Mouse (Mus musculus) brain, embryonic 18.5 days (tissue): ENCODE measurements at regions not wholly inside any gene's neighbourhood (a gene's known extent, or its start where the extent isn't known, plus 50 kb on each side); places are given as distances from the start of the nearest gene placed in this dataset.

Experiments
- DNase-seq: peaks from one replicate; pipeline ENCODE4 v3.0.0-alpha.2; 2012; ENCODE audit warnings: low read depth, low spot score

DNA sequence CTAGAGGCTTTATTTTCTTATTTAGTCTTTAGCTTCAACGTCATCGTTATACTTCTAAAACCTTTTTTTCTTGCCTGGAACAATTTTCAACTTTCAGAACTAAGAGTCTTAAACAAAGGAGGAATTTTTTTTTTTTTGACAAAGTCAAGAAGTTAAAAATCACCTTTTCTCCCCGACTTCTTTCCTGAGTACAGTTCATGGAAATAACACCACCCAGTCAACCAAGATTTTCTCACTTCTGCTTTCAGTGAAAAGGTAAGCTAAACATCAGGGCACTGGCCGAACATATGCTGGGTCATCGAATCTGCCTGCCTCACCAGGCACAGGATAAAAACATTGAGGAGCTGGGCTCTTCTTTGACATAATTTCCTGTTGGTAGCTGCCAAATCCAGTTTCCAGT lies 277.4 kb upstream of the Actbl2 start:
- no peak for DNase-seq

- no peak for DNase-seq
Observed at GRCm38 (mm10) chr13:110978022-110978421, 276.8 kb upstream of the Actbl2 start.

- no peak for DNase-seq
Observed at GRCm38 (mm10) chr13:110990677-110991076, 264.1 kb upstream of the Actbl2 start.

GRCm38 (mm10) chr13:110991121-110991520 lies 263.7 kb upstream of the Actbl2 start:
- DNase-seq, result no peak

DNA sequence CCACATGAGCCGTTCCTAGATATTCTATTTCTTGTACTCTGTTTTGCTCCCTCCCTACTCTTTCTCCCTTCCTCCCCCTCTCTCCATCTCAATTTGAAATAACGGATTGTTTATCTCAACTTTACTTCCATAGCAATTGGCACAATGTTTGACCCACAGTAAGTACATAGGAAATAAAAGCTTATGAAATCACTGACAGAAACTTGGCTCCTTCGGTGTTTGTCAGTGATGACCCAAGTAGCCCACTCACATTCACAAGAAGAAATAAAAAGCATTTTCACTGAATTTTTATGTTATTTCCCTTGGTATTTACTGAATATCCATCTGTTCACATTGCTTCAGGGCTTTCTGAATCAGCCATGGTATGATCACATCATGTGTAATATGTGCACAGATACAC lies 260.2 kb upstream of the Actbl2 start:
- no peak for DNase-seq

GRCm38 (mm10) chr13:111002670-111003069 lies 252.1 kb upstream of the Actbl2 start:
- no peak for DNase-seq

DNA sequence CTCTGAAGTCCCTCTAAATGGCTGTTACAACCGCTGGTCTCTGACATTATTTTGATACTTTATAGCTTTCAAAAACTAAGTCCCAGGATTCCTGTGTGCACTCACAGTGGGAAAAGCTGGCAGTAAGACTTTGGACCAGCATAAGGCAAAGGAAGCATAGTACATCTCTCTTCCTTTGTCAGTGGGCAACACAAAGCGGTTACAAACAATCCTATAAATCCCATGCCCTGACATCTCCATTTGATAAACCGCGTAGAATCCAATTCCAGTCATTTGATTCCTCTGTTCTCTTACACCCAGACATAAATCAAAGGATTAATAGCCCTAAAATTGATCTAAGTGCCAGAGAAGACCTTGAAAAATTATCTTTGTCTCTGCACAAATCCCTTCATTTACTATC lies 240.7 kb upstream of the Actbl2 start:
- DNase-seq, result no peak

DNA sequence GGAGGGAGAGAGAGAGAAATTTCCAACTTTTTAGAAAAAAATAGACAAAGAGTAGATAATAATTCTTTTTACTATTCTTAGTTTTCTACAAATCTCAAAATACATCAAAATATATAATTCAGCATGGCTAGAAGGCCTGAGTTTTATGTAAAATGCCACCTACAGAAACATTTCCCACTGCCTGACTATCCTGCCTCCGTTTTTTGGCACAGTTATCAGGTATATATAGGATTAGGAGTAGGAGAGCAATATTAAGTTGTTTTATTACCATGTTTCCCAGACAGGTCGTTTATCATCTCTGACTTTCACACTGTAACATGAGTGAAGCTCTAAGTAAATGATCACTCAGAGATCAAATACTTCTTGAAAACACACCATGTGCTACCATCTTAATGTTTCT lies 224.7 kb upstream of the Actbl2 start:
- no peak for DNase-seq

DNA sequence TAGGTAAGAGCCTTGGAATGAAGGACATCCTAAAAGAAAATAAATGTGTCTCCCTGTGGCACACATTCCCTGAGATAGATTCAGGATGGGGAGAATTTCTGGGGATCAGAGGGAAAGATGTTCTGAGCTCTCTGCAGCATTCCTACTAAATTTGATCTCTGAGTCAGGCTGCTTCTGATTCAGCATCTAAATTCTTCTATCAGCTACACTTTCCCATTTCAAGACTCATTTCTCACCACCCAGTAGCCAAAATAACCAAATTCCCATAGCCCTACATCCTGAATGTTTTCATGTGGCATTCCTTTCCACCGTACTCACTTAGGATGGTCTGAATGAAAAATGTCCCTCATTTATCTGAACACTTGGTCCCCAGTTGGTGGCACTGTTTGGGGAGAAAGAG lies 223.2 kb upstream of the Actbl2 start:
- no peak for DNase-seq

DNA sequence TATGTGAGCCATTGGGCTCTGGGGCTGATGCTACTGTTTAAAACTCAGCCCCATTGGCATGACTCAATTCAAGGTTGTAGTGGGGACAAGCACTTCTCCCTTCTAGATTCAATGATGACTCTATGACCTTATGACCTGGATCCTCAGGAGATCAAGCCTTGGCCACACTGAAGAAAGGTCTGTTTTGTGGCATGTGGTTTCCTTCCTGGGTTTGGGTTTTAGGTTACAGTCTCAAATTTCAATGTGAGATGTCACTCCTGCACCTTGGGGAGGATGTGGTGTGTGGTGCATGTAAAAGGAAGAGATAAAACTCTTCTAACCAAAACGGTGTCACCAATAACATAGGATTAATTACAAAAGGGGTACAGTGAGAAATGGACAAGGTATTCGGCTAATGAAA lies 211.2 kb upstream of the Actbl2 start:
- no peak for DNase-seq

GRCm38 (mm10) chr13:111044328-111045002 lies 210.3 kb upstream of the Actbl2 start:
- no peak for DNase-seq

DNA sequence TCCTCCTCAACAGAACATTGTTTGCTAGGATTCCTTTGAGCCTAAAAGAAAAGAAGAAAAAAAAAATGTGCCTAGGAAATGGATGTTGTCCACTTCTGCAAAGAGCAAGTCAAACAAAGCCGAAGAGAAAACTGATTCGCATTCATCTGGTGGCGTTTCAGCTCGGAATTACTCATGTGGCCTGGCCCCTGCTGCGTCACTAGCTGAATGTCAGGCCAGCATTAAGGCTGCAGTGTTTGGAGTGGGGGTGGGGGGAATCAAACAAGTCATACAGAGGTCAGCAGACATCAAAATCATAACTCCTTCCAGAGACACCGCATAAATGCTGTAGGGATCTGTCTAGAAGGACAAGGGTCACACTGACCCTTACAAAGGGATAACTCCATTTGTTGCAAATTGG lies 204.7 kb upstream of the Actbl2 start:
- DNase-seq, result no peak

- DNase-seq, result no peak
Observed at GRCm38 (mm10) chr13:111055817-111056216, 199.0 kb upstream of the Actbl2 start.

DNA sequence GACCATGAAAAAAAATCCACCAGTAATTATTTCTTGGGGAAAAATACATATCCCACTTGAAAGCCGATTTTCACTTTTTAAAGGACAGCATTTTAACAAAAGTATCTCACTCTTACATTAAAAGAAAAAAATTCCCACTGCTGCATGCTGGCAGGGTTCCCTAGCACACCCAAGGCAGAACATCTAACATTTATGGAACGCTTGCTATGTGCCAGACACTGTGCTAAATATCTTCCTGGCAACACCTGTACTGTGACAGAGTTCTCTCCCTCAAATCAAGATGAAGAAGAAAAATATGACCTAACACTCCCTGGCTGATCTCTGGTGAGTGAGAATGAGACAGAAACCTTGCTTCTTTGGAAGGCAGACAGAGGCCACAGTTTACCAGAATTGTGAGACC lies 167.1 kb upstream of the Actbl2 start:
- DNase-seq, result no peak

DNA sequence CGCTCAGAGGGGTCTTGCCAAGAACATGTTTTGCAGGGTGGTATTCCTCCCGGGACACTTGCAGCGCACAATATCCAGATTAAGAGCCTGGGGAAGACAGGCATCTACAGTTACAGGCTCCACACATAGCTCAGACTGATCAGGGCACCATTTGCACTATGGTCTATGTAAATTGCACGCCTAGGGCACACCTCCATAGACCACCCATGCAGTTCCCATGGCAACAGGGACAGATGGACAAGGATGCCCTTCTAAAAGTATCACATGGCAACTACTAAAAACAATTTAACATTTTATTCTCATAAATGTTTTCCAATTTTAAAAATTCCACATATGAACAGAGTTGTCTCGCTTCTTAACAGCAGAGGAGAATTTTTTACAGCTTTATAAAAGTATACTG lies 158.7 kb upstream of the Actbl2 start:
- no peak for DNase-seq

GRCm38 (mm10) chr13:111097336-111097735 lies 157.5 kb upstream of the Actbl2 start:
- DNase-seq, result no peak

DNA sequence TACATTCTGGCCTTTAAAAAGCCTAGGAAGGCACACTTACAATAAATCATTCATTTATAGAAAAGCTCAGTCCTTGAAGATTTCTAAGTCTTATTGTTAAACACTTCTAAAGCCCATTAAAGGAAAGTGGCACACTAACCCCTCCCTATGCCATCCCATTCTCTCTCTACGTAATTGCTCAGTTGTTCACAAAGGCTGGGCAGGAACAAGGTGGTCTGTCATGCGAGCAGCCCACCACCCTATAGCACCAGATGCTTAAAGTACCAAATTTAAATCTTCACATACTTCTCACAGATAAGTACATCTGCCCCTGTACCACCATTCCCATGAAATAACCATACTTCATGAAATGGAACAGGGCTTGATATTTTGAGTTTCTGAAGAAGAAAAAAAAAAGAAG lies 156.1 kb upstream of the Actbl2 start:
- no peak for DNase-seq

DNA sequence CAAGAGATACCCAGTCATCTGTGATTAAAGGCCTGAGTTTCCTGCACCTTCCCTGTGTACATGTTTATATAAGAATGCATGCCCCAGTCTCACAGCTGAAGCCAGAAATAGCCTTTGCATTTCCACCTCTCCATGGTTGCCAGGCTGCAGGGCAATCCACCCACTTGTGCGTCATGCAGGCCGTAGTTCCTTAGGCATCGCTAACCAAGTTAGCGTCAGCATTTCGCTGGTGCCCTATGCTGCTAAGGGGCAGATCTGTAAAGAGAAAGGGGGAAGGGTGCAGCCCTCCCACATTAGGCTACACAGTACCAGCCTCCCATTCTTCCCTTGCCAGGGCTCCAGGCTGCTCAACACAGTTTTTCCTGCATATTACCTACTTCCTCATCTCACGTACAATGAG lies 155.6 kb upstream of the Actbl2 start:
- no peak for DNase-seq

DNA sequence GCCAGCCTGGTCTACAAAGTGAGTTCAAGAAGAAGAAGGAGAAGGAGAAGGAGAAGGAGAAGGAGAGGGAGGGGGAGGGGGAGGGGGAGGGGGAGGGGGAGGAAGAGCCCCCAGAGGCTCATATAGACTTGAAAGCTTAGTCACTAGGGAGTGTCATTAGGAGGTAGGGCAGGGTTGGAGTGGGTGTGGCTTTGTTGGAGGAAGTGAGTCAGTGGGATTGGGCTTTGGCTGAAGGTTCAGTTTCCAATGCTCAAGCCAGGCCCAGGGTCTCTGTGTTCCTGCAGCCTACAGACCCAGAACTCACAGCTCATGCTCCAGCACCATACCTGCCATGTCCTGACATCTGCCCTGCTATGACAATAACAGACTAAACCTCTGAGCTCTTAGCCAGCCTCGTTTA lies 154.4 kb upstream of the Actbl2 start:
- no peak for DNase-seq

GRCm38 (mm10) chr13:111104567-111105219 lies 150.1 kb upstream of the Actbl2 start:
- no peak for DNase-seq

- DNase-seq, result no peak
Observed at GRCm38 (mm10) chr13:111131108-111131507, 123.7 kb upstream of the Actbl2 start.

DNA sequence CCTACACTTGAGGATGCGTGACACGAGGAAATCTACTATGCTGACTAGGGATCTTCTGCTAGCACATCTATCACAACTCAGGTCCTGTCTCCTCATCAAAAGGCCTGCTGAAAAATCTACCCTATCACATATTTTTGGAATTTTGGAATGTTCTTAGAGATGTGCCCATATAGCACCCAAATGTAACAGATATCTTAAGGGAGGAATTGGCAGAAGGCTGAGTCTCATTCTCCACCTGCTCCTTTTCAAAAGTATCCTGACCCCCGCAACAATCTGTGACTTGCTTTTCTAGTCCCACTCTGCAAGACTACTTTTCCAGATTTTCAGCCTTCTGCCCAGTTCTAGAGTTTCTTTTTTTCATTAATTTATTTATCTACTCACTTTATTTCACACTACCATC lies 118.4 kb upstream of the Actbl2 start:
- DNase-seq, result no peak

GRCm38 (mm10) chr13:111142757-111143420 lies 111.9 kb upstream of the Actbl2 start:
- DNase-seq, result no peak
